Mouse (Mus musculus) liver, embryonic 12.5 days (tissue): ENCODE results near the gene Lpar3. TPM values are rescaled to one million over a fixed set of nuclear protein-coding genes. Genes with fewer than 3 reads are reported as not detected.

Experiments
- ATAC-seq: fragments of 200-750 bp; cut with Nextera tagmentation; 2 replicates; pipeline ENCODE4 v1.8.0; 2017; ENCODE audit warnings: moderate number of reproducible peaks, mild to moderate bottlenecking, moderate library complexity
- H3K27ac ChIP-seq: fragments of 300-500 bp; sonication (generic); 2 replicates; pipeline ENCODE4 v1.5.1; 2016; ENCODE audit warnings: mild to moderate bottlenecking
- H3K27me3 ChIP-seq: fragments of 300-500 bp; sonication (generic); replicated peaks from 2 replicates; pipeline ENCODE4 v1.6.1; 2016; ENCODE audit warnings: mild to moderate bottlenecking, moderate library complexity
- H3K36me3 ChIP-seq: fragments of 300-500 bp; sonication (generic); 2 replicates; pipeline ENCODE4 v1.6.1; 2016; ENCODE audit warnings: mild to moderate bottlenecking, moderate library complexity
- H3K4me1 ChIP-seq: fragments of 300-500 bp; sonication (generic); 2 replicates; pipeline ENCODE4 v1.6.1; 2016
- H3K4me2 ChIP-seq: fragments of 300-500 bp; sonication (generic); 2 replicates; pipeline ENCODE4 v1.6.1; 2016; ENCODE audit warnings: mild to moderate bottlenecking, moderate library complexity
- H3K4me3 ChIP-seq: fragments of 300-500 bp; sonication (generic); 2 replicates; pipeline ENCODE4 v1.5.1; 2016; ENCODE audit warnings: mild to moderate bottlenecking, moderate library complexity
- H3K9ac ChIP-seq: fragments of 300-500 bp; sonication (generic); 2 replicates; pipeline ENCODE4 v1.6.1; 2016; ENCODE audit warnings: mild to moderate bottlenecking, moderate library complexity
- H3K9me3 ChIP-seq: fragments of 300-500 bp; sonication (generic); replicated peaks from 2 replicates; pipeline ENCODE4 v1.6.1; 2016; ENCODE audit warnings: mild to moderate bottlenecking, moderate library complexity
- WGBS: fragments of 180-500 bp; shearing (Covaris S2); methylation state at CpG from one replicate; pipeline ENCODE4 v1.1.7; 2016; ENCODE audit not compliant: insufficient replicate concordance; 5-methylcytosine and 5-hydroxymethylcytosine counted together
- polyA plus RNA-seq: library from polyadenylated mRNA; unstranded; fragments of >200 nt; fragmentation: Nextera tagmentation; extraction: Ambion mirVana; gene quantifications from 2 replicates; pipeline ENCODE4 v1.2.1, GENCODE M21; 2016

The Lpar3 gene
- polyA plus RNA-seq, 1 experiment from 2014 or later: 0.06 TPM

DNA sequence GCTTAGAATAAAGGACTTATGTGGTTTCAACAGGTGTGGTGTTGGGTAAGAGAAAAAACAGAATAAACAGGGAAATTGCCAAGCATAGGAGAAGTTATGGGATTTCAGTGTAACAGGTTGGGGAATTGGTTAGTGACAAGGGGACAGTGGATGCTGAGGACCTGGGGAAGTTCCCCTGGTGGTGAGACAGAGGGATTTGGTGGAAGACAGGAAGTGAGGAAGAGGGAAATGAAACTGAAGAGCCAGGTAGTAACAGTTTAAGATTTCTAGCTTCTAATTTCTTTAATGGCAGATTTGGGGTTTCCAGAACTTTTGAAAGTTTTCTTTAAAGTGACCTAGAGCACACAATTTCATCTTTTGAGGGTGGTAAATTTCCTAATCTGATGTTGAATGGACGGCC lies 23.9 kb downstream of the Lpar3 start:
- no peak overlapping the region for H3K27ac ChIP-seq
- WGBS: 43% methylated on average over 1 of the region's 1 CpGs
- no peak for ATAC-seq
- H3K27me3 ChIP-seq: no peaks in the 10 kb centered on the region
- no peaks in the 10 kb centered on the region for H3K4me1 ChIP-seq
- no peaks in the 10 kb centered on the region for H3K36me3 ChIP-seq
- H3K9me3 ChIP-seq: no peaks in the 10 kb centered on the region
- no peak overlapping the region for H3K9ac ChIP-seq
- H3K4me2 ChIP-seq: no peak overlapping the region
- no peak overlapping the region for H3K4me3 ChIP-seq

GRCm38 (mm10) chr3:146246557-146246956 lies 25.8 kb downstream of the Lpar3 start:
- H3K4me3 ChIP-seq: no peak overlapping the region
- no peak for ATAC-seq
- H3K4me1 ChIP-seq: no peaks in the 10 kb centered on the region
- H3K36me3 ChIP-seq: no peaks in the 10 kb centered on the region
- no peak overlapping the region for H3K27ac ChIP-seq
- H3K4me2 ChIP-seq: no peak overlapping the region
- no peaks in the 10 kb centered on the region for H3K9me3 ChIP-seq
- H3K9ac ChIP-seq: no peak overlapping the region
- 64% methylated on average over 8 of the region's 8 CpGs for WGBS
- no peaks in the 10 kb centered on the region for H3K27me3 ChIP-seq

DNA sequence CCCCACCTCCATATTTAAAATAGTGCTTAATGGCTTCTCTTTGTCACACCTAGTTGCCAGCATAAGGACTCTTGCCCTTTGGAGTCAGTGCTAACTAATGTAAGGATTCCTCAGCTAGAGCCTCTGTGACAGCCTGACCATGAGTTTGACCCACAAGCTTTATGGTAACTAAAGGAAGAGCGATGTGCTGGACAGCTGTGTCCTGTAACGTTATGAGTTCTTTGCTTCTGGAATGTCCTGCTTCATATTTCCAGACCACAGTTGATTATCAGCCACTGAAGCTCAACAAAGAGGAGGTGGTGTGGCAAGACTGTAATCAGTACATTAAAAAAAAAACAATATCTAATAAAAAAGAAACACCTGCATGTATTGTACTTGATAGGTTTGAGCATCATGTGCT lies 26.2 kb downstream of the Lpar3 start:
- Histone ChIP-seq H3K4me2 (no peak overlapping the region), H3K4me3 (no peak overlapping the region), H3K27ac (no peak overlapping the region), H3K27me3 (no peaks in the 10 kb centered on the region), H3K9ac (no peak overlapping the region), H3K36me3 (no peaks in the 10 kb centered on the region), H3K9me3 (no peaks in the 10 kb centered on the region), H3K4me1 (no peaks in the 10 kb centered on the region)
- WGBS: 69% methylated on average over 2 of the region's 2 CpGs
- ATAC-seq: no peak

DNA sequence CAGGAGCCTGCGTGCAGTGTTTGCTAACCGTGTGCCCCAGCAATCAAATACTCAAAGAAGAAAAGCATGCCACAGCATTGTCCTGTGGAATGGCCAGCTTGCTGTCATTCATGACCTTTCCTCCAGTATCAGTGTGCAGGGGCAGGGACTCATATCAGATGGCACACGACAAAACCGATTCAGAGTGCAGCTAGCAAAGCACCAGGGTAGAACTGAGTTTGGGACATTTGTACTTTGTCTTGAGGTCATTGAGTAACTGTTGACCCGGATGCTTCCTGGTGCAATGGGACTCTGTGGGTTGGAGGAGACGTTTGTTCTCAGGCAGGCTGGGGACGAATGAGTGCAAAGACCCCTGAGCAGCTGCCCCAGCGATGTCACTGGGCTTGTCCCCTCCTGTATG lies 29.1 kb downstream of the Lpar3 start:
- Histone ChIP-seq H3K9ac (no peak overlapping the region), H3K4me1 (no peaks in the 10 kb centered on the region)
- WGBS: 59% methylated on average over 8 of the region's 8 CpGs

DNA sequence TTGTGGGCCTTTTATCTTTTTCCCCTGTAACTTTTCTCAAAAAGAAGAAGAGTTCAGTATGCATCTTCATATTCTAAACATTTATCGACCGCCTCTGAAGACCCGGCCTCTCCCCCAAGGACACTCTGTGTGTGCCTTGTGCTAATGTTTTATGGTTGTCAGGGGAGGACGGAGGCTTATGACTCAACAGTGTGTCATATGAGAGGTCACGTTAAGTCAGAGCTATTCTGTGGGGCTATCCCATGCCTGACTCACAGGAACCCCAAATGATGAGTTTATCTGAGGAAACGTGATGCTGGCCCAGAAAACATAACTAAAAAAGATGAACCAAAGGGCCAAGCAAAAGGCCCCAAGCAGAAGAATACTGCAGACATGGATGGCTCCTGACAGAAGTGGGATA lies 31.0 kb downstream of the Lpar3 start:
- H3K27me3 ChIP-seq: no peaks in the 10 kb centered on the region
- no peak overlapping the region for H3K4me3 ChIP-seq
- H3K9me3 ChIP-seq: no peaks in the 10 kb centered on the region
- H3K27ac ChIP-seq: no peak overlapping the region
- 68% methylated on average over 6 of the region's 6 CpGs for WGBS
- ATAC-seq: no peak
- H3K9ac ChIP-seq: no peak overlapping the region
- H3K4me1 ChIP-seq: no peaks in the 10 kb centered on the region
- H3K36me3 ChIP-seq: no peaks in the 10 kb centered on the region
- H3K4me2 ChIP-seq: no peak overlapping the region

More for the DNA sequence above, 29.1 kb downstream of the Lpar3 start:
- ATAC-seq: 0 out of 2 replicates have a peak, but pooled peaks have one; percentile 8
- Histone ChIP-seq H3K4me2 (no peak overlapping the region), H3K27ac (no peak overlapping the region), H3K9me3 (no peaks in the 10 kb centered on the region), H3K4me3 (no peak overlapping the region), H3K27me3 (no peaks in the 10 kb centered on the region), H3K36me3 (no peaks in the 10 kb centered on the region)

DNA sequence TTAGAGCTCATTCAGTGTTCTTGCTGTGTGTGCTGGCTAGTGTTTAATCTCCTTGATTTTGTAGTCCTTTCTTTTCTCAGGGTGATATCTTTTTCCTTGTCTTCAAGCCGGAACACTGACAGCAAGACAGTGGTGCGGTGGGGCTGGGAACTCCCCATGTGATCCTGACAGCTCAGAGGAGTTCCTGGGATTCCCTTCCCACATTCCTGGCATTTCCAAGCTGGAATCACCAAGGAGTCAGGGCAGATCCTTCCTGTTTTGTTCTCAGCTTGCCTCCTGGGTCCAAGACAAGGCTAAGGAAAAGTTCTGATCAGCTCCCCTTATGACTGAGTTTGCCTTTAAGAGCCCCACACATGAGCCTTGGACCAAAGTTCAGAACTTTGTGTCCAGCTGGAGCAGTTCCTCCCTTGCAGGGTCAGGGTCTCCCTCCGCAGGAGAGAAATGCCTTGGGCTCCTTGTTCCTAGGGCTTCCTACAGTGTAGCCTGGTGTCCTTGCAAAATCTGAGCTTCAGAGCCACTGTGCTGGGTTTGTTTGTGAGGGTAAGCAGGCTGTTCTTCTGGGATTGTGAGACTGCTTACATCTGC lies 33.1 kb downstream of the Lpar3 start:
- Histone ChIP-seq H3K4me1 (no peaks in the 10 kb centered on the region), H3K9ac (no peak overlapping the region), H3K36me3 (no peaks in the 10 kb centered on the region), H3K9me3 (no peaks in the 10 kb centered on the region), H3K27me3 (no peaks in the 10 kb centered on the region), H3K4me2 (no peak overlapping the region), H3K4me3 (no peak overlapping the region), H3K27ac (no peak overlapping the region)
- no peak for ATAC-seq
- 24% methylated on average over 3 of the region's 3 CpGs for WGBS

GRCm38 (mm10) chr3:146255123-146255522 lies 34.4 kb downstream of the Lpar3 start:
- no peaks in the 10 kb centered on the region for H3K27me3 ChIP-seq
- H3K4me1 ChIP-seq: no peaks in the 10 kb centered on the region
- H3K36me3 ChIP-seq: no peaks in the 10 kb centered on the region
- no peaks in the 10 kb centered on the region for H3K9me3 ChIP-seq
- no peak overlapping the region for H3K27ac ChIP-seq
- 73% methylated on average over 5 of the region's 5 CpGs for WGBS
- H3K4me2 ChIP-seq: no peak overlapping the region
- no peak overlapping the region for H3K4me3 ChIP-seq
- no peak for ATAC-seq
- no peak overlapping the region for H3K9ac ChIP-seq

- no peak overlapping the region for H3K9ac ChIP-seq
- H3K9me3 ChIP-seq: no peaks in the 10 kb centered on the region
- no peaks in the 10 kb centered on the region for H3K27me3 ChIP-seq
- no peaks in the 10 kb centered on the region for H3K36me3 ChIP-seq
- H3K27ac ChIP-seq: no peak overlapping the region
- no peak for ATAC-seq
- H3K4me2 ChIP-seq: no peak overlapping the region
- H3K4me3 ChIP-seq: no peak overlapping the region
- H3K4me1 ChIP-seq: no peaks in the 10 kb centered on the region
- 32% methylated on average over 10 of the region's 10 CpGs for WGBS
Observed at GRCm38 (mm10) chr3:146257483-146258122, 36.8 kb downstream of the Lpar3 start.

- no peak overlapping the region for H3K4me3 ChIP-seq
- no peaks in the 10 kb centered on the region for H3K4me1 ChIP-seq
- no peak overlapping the region for H3K9ac ChIP-seq
- H3K27ac ChIP-seq: no peak overlapping the region
- no peaks in the 10 kb centered on the region for H3K36me3 ChIP-seq
- H3K27me3 ChIP-seq: no peaks in the 10 kb centered on the region
- H3K4me2 ChIP-seq: no peak overlapping the region
- no peak for ATAC-seq
- no peaks in the 10 kb centered on the region for H3K9me3 ChIP-seq
- 64% methylated on average over 9 of the region's 9 CpGs for WGBS
Observed at GRCm38 (mm10) chr3:146260203-146260602, 39.4 kb downstream of the Lpar3 start.

DNA sequence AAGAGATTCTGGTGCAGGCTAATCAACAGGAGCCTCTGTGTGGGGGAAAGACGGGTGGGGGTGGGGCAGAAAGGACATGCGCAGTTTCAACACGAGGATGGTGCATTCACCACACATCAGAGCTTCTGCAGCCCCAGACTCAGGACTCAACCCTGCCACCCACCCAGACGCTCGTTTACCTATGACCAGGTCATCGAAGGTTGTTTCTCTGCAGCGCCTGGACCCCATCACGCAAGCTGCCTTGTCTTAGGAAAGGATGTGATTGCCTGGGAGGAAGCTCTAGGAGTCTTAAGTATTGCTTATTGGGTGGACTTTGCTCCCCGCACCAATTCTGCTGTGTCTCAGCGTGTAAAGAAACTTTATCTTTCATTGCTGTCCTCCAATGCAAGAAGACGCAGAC lies 40.1 kb downstream of the Lpar3 start:
- H3K27me3 ChIP-seq: no peaks in the 10 kb centered on the region
- no peak overlapping the region for H3K9ac ChIP-seq
- no peaks in the 10 kb centered on the region for H3K4me1 ChIP-seq
- no peak for ATAC-seq
- no peak overlapping the region for H3K4me3 ChIP-seq
- H3K4me2 ChIP-seq: no peak overlapping the region
- WGBS: 74% methylated on average over 11 of the region's 11 CpGs
- H3K9me3 ChIP-seq: no peaks in the 10 kb centered on the region
- no peak overlapping the region for H3K27ac ChIP-seq
- no peaks in the 10 kb centered on the region for H3K36me3 ChIP-seq

DNA sequence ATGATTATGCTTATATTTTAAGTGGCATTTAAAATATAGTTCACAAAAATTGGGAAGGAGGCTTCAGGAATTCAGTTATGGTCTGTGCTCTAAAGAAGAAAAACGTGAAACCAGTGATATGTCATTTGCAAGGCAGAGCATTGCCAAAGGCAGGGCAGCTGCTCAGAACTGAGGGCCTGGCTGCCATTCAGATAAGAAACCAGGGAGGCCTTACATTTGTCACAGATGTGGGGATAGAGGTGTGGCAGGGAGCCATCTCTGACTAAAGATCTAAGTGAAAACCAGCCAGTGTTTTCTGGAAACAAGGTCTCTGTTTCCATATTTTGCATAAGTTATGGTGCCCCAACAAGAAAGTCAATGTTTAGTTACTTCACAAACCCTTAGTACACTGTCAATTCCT lies 41.8 kb downstream of the Lpar3 start:
- Histone ChIP-seq H3K9me3 (no peaks in the 10 kb centered on the region), H3K9ac (no peak overlapping the region), H3K36me3 (no peaks in the 10 kb centered on the region), H3K27me3 (no peaks in the 10 kb centered on the region), H3K4me2 (no peak overlapping the region), H3K4me1 (no peaks in the 10 kb centered on the region), H3K27ac (no peak overlapping the region), H3K4me3 (no peak overlapping the region)
- WGBS: 20% methylated on average over 1 of the region's 1 CpGs
- ATAC-seq: no peak

GRCm38 (mm10) chr3:146264146-146264545 lies 43.4 kb downstream of the Lpar3 start:
- Histone ChIP-seq H3K4me1 (no peaks in the 10 kb centered on the region), H3K27ac (no peak overlapping the region), H3K9me3 (no peaks in the 10 kb centered on the region), H3K9ac (no peak overlapping the region), H3K4me3 (no peak overlapping the region), H3K36me3 (no peaks in the 10 kb centered on the region), H3K27me3 (no peaks in the 10 kb centered on the region), H3K4me2 (no peak overlapping the region)
- ATAC-seq: no peak
- 70% methylated on average over 10 of the region's 10 CpGs for WGBS
